ENCODE assay signal across 13 mouse cellular contexts in the genomic region with DNA sequence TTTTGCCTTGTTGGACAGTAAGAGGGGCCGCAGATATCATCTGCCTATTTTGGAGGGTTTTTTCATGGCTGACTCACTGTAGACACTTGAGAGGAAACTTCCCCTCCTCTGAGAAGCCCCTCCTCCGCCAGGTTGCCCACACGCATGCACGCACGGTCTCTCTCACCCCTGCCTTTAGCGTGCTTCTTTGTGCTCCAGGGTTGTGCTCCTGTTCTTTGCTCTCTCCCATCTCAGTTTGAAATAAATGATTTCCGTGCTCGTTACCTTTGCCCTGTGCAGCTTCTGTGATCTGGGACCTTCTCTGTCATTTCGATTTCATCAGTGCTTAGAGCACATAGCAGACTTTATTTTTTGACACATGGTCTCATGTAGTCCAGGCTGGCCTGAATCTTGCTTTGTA.
"Had no signal": no experiment of that assay in that cellular context is flagged by ENCODE, and none has a peak within 500 bp of the region (broad histone marks: within the 10 kb centered on the region; RNA-seq: fewer than 3 reads in every experiment).

No protein-coding gene starts in this region.

- H3K27me3 ChIP-seq: intestine, embryonic 15.5 days; limb, embryonic 12.5 days; limb, embryonic 15.5 days; midbrain, embryonic 13.5 days had no signal

- H3K36me3 ChIP-seq: intestine, embryonic 15.5 days; limb, embryonic 12.5 days; limb, embryonic 15.5 days; midbrain, embryonic 13.5 days had no signal

- DNase-seq: left cerebral cortex, postnatal 4 days; liver, postnatal 0 days; lung, embryonic 14.5 days; thymus, adult 18-20 months; thymus, postnatal 36 days had no signal

- H3K4me2 ChIP-seq: intestine, embryonic 15.5 days; limb, embryonic 12.5 days; limb, embryonic 15.5 days; liver, embryonic 11.5 days; lung, embryonic 14.5 days; midbrain, embryonic 13.5 days had no signal

- H3K9ac ChIP-seq: intestine, embryonic 15.5 days; limb, embryonic 12.5 days; limb, embryonic 15.5 days; liver, embryonic 14.5 days; liver, postnatal 0 days; lung, embryonic 14.5 days; midbrain, embryonic 13.5 days had no signal

- ATAC-seq: intestine, embryonic 15.5 days; liver, postnatal 0 days; lung, postnatal 0 days; midbrain, embryonic 13.5 days had no signal

- H3K4me1 ChIP-seq: intestine, embryonic 15.5 days; limb, embryonic 12.5 days; limb, embryonic 15.5 days; midbrain, embryonic 13.5 days had no signal

- H3K27ac ChIP-seq: intestine, embryonic 15.5 days; limb, embryonic 12.5 days; limb, embryonic 15.5 days; liver, embryonic 14.5 days; macrophage; midbrain, embryonic 13.5 days had no signal

- H3K4me3 ChIP-seq: intestine, embryonic 15.5 days; limb, embryonic 12.5 days; limb, embryonic 15.5 days; midbrain, embryonic 13.5 days had no signal

- H3K9me3 ChIP-seq: intestine, embryonic 15.5 days; limb, embryonic 12.5 days; limb, embryonic 15.5 days; midbrain, embryonic 13.5 days had no signal
